Mouse (Mus musculus) frontal cortex, postnatal 25 days (tissue): ENCODE measurements around the gene Acot13.

Source experiments
- DNase-seq, 2 experiments: peaks; one replicate each; pipeline ENCODE4 v3.0.0; 2022; ENCODE audit warnings: low spot score in 2 of 2

Acot13 gene

GRCm38 (mm10) chr13:24830756-24831352 is 486 bp downstream of the Acot13 start:
- no peak for DNase-seq

GRCm38 (mm10) chr13:24826116-24826515 is 5.2 kb downstream of the Acot13 start:
- DNase-seq = no peak

- no peak for DNase-seq
These were observed 5.8 kb downstream of the Acot13 start for GRCm38 (mm10) chr13:24825587-24825986.

- DNase-seq = peak in 1 of 2 experiments; percentile 3
These were observed 6.7 kb downstream of the Acot13 start for GRCm38 (mm10) chr13:24824647-24825046.

- DNase-seq = no peak
These were observed 8.5 kb downstream of the Acot13 start for GRCm38 (mm10) chr13:24822663-24823343.

- DNase-seq = no peak
These were observed 11.4 kb downstream of the Acot13 start for GRCm38 (mm10) chr13:24819931-24820330.

DNA sequence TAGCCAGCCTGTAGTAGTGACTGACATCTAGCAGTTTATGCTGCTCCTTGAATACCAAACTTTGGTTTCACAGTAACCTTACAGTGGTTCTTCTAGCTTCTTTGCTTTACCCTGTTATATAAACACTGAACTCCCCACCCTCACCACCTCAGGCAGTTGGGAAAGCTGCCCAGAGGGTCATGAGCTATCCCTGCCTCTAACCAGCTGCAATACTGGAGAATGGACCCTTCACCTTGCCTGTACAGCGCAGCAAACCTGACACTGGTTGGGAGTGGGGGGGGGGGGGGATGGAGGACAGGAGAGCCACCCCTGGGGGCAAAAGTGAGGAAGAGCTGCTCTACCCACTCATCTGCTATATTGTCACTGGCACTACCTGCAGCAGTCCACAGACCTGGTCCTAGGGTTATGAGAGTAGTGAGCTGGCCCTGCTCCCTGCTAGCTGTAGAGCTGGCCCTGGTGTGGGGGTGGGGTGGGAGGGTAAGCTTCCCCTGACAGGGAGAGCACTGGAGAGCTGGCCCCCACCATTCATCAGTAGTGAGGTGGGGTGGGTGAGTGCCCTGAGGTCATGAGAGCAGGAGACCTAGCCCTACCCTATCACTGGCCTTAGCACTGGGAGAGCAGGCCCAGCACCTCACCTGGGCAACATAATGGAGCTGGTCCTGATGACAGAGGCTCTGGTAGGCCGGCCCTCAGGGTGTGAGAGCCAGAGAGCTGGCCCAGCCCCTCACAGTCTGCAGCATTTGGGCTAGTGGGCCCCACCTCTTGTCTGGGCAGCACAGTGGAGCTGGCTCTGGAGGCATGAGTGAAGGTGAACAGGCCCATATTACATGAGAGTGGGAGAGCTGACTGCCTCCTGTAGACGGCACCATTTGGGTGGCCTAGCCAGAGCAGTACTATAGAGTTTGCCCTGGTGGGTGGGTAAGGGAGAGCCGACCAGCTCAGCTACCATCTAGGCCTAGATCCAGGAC is 14.9 kb downstream of the Acot13 start:
- no peak for DNase-seq

DNA sequence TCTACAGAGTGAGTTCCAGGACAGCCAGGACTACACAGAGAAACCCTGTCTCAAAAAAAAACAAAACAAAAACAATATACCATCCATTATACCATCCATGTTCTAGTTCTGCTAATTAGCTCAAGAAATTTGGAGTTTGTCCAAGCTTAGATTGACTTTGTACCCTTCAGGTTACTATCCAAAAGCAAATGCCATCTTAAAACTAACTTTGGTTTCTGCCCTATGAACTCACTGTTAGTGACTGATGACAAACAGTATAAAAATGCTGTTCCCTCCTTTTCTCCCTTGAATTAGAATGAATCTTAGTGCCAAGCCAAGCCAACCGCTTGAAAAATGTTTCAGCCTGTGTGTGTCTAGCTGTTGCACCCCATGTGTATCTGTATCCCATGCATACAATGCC is 16.7 kb downstream of the Acot13 start:
- DNase-seq = no peak

DNA sequence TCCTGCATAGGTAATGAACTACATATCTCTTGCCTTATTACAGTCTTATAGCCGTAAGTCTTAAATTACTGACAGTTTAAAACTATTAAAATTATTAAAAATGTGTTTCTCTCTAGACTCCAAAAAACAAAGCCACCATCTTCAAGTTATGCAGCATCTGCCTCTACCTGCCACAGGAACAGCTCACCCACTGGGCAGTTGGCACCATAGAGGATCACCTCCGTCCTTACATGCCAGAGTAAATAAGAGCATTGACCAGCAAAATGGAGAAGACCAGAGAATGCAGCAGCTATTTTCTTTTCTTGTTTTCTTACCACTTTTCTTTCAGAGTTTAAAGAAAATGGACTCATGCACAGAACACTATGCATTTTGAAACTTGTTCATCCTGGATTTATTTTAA is 18.8 kb downstream of the Acot13 start:
- no peak for DNase-seq

DNA sequence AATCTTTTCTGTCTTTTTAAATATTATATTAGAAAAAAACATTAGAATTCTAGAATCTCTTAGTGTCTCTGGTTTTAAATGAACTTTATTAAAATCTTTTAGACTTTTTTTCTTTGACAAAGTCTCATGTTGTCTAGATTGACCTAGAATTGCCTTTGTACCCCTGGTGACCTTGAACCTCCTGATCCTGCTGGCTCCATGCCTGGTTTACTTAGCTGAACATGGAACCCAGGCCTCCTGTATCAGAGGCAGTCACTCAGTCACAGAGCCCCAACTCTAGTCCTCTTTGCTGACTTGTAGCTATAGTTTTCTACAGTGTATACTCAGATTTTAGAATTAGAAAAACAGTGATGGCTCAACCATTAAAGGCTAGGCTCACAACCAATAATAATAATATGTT is 25.3 kb downstream of the Acot13 start:
- DNase-seq = no peak

GRCm38 (mm10) chr13:24803196-24803595 is 28.1 kb downstream of the Acot13 start:
- DNase-seq = no peak

DNA sequence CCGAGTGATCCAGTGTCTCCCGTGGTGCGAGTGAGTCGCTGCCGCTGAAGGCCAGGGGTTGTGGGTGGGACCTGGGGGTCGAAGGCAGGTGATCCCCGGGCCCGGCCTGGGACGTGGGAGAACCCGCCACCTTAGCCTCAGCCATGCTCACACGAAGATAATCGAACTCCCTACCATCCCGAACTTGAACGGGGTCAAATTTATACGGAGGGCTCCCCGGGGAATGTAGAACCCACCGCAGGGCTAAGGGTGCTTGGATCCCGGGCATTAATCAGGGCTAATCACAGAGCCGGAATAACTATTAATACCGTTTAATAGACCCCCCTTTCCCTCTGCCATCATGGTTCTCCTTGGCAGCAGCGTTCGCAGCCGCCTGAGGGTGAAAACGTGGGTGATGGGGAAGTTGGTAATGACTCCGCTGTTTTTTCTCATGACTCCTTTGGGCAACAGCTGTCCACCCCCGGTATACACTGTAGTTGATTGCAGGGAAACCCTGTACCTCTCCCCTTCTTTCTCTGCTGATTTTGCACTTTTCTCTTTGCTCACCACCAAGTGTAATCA is 29.1 kb downstream of the Acot13 start:
- peak in 1 of 2 experiments; percentile 14 for DNase-seq

DNA sequence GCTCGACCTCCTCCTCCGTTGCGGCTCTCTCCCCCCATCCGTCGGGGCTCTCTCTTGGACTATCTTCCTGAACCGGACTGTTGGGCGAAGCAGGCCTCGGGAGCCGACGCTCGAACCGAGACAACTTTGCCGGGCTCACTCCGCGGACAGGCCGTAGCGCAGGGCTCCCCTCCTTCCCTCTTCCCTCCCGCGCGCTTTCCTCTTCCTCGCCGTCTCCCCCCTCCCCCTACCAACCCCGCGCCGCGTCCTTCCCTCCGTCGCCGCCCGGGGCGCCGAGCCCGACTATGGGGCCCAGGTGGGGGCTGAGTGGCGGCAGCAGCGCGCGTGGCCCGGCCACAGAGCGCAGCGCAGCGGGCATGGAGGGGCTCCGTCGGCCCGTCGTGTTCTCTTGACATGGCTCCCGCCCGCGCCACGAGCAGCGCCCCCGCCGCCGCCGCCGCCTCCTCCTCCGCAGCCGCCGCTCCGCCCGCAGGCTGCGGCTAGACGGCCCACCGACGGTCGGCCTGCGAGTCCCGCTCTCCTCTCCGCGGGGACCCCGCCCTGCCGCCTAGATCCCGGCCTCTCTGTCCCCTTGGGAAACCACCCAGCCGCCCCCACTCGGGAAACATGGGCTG is 29.9 kb downstream of the Acot13 start, which contains the start of gene BC005537:
Gene BC005537 (plus strand): TSS at position 350 of the 614 bp plus-strand sequence.
- no peak for DNase-seq

DNA sequence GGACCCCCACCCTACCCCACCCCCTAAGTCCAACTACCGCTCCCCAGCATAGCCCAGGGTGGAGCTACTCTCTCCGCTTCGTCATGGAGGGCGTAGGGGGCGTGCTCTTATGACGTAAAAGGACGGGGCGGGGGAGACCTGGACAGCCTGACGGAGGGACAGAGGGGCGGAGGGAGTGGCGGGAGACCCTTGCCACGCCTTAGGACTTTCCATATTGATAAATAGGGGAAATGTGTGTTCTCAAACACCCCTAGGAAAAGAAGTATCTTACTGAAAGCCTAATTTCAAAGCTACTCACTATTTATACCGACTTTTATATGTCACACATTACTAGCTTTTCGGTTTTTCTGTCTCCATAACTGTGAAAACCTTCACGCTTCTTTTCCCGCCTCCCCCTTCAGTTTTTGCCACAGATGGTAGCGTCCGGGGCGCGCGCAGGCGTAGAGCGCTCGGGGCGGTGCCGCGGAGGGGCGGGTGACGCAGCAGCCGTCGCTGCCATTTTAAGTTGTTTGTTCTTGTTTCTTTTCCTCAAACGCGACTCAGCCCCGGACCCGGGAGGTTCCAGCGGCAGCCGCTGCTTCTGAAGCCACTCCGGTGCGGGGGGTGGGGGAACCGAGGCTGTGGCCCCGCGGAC is 30.5 kb downstream of the Acot13 start:
- peak; percentile 81 to 88 for DNase-seq

DNA sequence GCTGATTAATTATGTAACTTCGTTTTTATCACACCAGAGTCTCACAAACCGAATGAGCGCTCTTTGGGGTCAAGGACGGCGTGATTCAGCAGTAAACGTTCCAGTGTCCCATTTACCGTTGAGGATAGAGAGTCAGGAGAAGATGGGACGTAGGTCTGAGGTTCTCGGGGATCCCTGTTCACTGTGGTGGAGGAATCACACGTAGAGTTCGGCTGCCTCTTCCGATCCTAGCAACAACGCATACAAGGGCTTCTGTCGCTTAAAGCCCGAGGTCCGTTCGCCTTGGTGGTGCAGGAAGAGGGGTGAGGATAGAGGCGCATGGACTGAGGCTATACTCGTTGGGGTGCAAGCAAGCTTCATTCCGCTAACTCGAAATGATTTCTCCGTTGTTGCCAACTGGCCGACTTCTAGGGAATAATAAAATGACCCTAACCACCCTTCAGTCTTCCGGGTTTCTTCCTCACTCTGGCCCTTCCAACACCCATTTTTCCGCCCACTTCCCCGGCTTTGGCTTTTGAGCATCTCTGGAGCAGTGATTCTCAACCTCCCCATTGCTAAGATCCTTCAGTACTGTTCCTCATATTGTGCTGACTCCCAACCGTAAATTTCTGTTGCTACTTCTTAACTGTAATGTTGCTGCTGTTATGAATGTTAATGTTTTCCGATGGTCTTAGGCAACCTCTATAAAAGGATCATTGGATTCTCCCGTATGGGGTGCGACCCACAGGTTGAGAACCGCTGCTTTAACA is 31.2 kb downstream of the Acot13 start:
- peak; percentile 31 to 36 for DNase-seq

GRCm38 (mm10) chr13:24799378-24799777 is 32.0 kb downstream of the Acot13 start:
- DNase-seq = no peak

GRCm38 (mm10) chr13:24798686-24799085 is 32.7 kb downstream of the Acot13 start:
- no peak for DNase-seq

DNA sequence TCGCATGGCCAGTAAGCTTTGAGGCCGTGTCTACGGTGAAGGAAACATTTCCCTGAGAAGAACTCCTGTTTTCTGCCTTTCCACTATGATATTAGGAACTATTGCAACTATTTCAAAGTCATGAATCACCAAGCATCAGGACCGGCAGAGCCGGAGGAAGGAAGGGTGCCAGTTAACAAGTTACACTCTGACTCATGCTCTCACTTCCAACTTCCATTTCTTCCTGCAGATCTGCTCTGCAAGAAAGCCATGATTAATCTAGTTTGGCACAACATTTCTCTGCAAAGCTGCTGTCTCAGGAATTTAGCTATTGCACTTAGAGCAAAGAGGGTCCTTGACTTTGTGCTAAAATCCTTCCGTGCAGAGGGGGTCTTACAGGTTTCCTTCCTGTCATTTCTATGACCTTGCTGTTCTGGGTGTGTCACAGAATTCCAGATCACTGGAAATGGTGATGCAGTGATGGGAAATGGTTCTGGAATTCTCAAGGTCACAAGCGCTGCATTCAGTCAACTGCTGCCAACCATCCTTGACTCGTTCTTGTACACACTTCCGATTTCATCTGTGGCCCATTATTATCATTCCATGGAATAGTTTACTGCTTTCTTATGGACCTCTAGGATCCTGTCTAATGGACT is 38.8 kb downstream of the Acot13 start:
- no peak for DNase-seq

- DNase-seq = no peak
These were observed 40.0 kb downstream of the Acot13 start for GRCm38 (mm10) chr13:24791349-24791748.

DNA sequence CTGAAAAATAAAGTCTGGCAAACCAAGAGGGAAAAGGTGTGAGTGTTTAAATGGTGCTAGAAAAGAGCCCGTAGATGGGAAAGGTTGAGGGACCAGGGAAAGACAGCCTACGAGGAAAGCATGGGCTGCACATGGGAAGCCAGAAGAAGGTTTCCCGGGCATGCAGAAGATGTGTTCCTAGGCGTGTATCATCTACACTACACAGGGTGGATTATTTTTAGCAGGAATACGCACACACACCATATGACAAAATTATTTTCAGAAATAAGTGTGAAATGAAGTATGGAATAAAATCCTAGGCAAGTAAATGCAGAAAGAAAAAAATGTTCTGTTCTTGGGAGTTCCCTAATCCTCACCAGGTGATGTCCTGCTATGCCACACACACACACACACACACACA is 43.9 kb downstream of the Acot13 start:
- no peak for DNase-seq
